Mouse (Mus musculus) embryonic fibroblast, embryonic 13.5 days (primary cell): ENCODE measurements around the gene Zfp3. TPM values are rescaled to one million over a fixed set of nuclear protein-coding genes. Genes with fewer than 3 reads are reported as not detected.

Experiments used
- H3K27ac ChIP-seq: 2 replicates; pipeline ENCODE4 v1.5.1; 2012; ENCODE audit warnings: low read length, control low read depth, inconsistent platforms; ENCODE audit not compliant: insufficient read depth
- H3K4me1 ChIP-seq: 2 replicates; pipeline ENCODE4 v1.6.1; 2011; ENCODE audit warnings: low read length; ENCODE audit not compliant: control insufficient read depth, insufficient read depth
- H3K4me3 ChIP-seq: 2 replicates; pipeline ENCODE4 v1.5.1; 2011; ENCODE audit warnings: mild to moderate bottlenecking, control low read depth, low read length; ENCODE audit not compliant: insufficient read depth
- CTCF ChIP-seq: IDR thresholded peaks from 2 replicates; pipeline ENCODE4 v1.5.1; 2011; ENCODE audit warnings: mild to moderate bottlenecking, control low read depth, low read length, moderate library complexity, borderline replicate concordance; ENCODE audit not compliant: insufficient read depth
- POLR2A ChIP-seq: IDR thresholded peaks from 2 replicates; pipeline ENCODE4 v1.6.1; 2011; ENCODE audit warnings: low read depth, mild to moderate bottlenecking, control low read depth, low read length, moderate library complexity
- polyA plus RNA-seq: library from polyadenylated mRNA; stranded (reverse); fragments of >200 nt; gene quantifications from 2 replicates; pipeline ENCODE4 v1.2.4, GENCODE M21; 2011; ENCODE audit warnings: low read depth; ENCODE audit not compliant: missing spikeins, insufficient read length

The Zfp3 gene
- polyA plus RNA-seq, 1 experiment = 1.5 TPM

GRCm38 (mm10) chr11:70733256-70733655, 30.8 kb upstream of the Zfp3 start:
- H3K4me1 ChIP-seq = no peaks in the 10 kb centered on the region
- H3K4me3 ChIP-seq = no peak overlapping the region
- TF ChIP-seq POLR2A (no peak), CTCF (no peak)
- H3K27ac ChIP-seq = no peak overlapping the region

DNA sequence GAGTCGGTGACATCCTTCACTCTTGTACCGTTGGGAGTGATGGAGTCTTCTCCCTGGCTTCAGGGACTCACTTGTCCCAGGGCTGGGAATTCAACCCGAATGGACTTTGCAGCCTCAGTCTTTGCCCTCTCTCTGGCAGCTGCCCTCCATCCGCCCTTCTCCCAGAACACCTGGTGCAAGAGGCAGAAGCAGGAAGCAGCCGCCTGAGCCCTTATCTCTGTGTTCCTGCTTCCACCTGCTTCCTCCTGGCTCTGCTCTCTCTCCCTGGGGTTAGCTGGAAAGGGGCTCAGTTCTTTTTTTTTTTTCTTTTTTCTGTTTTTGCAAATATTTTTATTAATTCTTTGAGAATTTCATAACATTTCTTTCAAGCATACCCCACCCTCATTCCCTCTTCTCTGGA, 26.3 kb upstream of the Zfp3 start:
- TF ChIP-seq CTCF = no peak
- no peak for TF ChIP-seq POLR2A
- no peak overlapping the region for H3K27ac ChIP-seq
- H3K4me3 ChIP-seq = no peak overlapping the region
- no peaks in the 10 kb centered on the region for H3K4me1 ChIP-seq

DNA sequence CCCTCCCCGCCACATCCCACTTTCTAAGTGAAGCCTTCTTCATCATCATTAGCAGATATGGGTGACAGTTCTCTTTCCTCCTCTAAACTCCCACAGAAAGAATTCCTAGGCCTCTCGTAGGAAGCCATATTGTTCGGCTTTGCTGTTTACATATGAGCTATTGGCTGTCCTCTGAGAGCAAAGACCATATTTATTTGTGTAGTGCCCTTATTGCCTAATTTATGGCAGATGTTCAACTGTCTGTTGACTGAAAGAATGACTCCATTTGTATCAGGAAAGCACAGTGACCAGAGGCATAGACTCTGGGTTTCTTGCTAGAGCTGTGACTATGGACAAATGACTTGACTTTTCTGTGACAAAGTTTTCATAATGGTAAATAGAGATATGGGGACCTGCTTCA, 22.4 kb upstream of the Zfp3 start:
- Histone ChIP-seq H3K27ac (no peak overlapping the region), H3K4me1 (no peaks in the 10 kb centered on the region), H3K4me3 (no peak overlapping the region)
- no peak for TF ChIP-seq CTCF
- TF ChIP-seq POLR2A = no peak

DNA sequence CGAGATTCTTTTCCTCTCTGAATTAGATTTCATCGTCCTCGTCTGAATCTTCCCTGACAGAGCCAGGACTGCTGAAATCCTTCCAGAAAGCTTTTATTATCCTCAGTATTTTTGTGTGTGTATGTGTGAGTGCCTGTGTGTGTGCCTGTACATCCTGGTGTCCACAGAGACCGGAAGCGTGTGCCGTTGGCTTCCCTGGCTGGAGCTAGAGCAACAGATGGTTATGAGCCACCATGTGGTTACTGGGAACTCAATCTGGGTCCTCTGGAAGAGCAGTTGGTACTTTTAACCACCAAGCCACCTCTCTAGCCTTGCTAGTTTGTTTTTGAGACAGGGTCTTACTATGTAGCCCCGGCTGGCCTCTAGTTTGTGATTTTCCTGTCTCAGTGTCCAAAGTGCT, 21.9 kb upstream of the Zfp3 start:
- no peak overlapping the region for H3K27ac ChIP-seq
- H3K4me3 ChIP-seq = no peak overlapping the region
- no peaks in the 10 kb centered on the region for H3K4me1 ChIP-seq
- no peak for TF ChIP-seq CTCF
- TF ChIP-seq POLR2A = no peak

DNA sequence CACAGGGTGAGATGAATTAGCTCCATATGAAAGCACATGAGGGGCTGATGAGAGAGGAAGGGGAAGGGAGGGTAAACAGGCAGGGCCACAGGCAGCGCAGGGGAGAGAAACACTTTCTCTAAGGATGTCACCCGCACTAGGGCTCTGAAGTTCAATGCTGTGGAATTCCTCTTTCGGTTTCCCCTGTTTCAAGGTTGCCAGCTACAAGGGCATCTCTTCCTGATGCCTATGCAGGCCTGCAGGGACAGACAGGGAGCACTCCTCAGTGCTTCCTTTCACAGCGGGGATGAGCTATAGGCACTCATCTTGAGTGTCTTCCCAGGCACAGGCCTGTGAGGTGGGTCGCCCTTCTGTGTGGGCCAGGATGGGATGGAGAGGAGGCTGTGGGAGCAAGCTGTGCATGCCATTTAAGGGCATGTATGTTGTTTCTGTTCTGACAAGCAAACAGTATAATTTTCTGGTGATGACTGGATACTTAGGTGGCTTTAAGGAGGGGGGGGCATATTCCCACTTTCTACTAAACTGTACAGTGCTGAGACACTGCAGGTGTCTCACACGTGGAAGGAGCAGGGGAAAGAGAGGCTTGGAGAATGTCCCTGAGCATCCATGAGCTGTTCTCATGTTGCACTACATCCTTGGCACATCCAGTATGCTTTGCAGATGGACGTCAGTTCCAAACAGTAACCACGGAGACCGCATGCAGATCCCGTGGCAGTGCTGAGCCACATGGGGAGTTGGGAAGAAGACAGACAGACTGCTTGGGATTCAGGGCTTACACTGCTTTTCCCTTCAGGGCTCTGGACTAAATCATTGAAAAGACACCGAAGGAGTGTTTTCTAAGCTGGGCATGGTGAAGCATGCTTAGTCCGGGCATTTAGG, 21.2 kb upstream of the Zfp3 start:
- no peak overlapping the region for H3K27ac ChIP-seq
- TF ChIP-seq POLR2A = no peak
- TF ChIP-seq CTCF = no peak
- H3K4me3 ChIP-seq = no peak overlapping the region
- no peaks in the 10 kb centered on the region for H3K4me1 ChIP-seq

DNA sequence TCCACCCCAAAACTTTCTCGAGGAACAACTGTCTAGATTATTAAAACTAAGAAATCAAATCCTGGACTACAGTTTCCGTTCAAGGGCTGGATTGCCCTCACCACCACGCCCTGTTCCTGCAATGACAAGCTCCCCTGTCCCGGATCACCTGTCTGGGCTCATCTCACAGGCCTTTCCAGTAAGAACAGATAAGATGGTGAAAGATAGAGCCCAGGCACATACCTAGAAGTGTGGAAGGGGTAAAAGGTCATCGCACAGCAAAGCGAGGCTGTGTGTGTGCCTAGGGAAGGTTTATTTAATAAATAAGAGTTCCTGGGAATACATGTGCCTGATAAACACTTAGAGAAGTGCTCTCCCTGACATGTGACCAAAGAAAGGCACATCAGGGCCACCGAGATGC, 18.4 kb upstream of the Zfp3 start:
- no peak overlapping the region for H3K27ac ChIP-seq
- no peak overlapping the region for H3K4me3 ChIP-seq
- H3K4me1 ChIP-seq = no peaks in the 10 kb centered on the region
- TF ChIP-seq POLR2A = no peak
- no peak for TF ChIP-seq CTCF

- Histone ChIP-seq H3K27ac (peak overlapping the region; percentile 71), H3K4me1 (no peaks in the 10 kb centered on the region), H3K4me3 (no peak overlapping the region)
- TF ChIP-seq POLR2A (no peak), CTCF (no peak)
Measured at GRCm38 (mm10) chr11:70747876-70748545, 16.0 kb upstream of the Zfp3 start.

DNA sequence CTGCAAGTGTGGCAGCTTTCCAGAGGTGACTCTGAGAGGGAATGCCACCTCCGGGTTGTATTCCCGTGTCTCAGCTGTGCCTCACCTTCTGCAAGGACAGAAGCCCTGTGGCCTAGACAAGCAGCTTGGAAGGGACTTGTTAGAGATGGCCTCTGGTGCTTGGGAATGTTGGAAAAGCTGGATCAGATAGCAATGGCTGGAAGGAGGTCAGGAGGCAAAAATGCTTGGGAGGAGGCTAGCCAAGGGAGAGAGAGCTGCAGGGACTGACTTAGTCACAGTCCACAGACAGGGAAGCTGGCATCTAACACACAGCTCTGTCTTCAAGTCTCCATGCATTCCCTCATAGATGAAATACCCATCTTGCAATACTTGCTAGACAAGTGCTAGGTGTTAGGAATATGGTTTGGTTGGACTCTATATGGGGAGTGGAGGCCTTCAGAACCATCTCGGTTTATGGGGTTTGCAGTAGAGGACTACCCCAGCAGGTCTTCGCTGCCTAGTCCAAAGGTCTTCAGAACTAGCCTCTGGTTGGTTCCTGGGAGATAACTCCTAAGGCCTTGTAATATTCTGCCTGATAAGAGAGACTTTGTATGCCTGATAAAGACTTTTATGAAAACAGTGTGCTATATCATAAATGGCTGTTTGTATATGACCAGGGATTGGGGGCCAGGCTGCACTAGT, 11.5 kb upstream of the Zfp3 start:
- H3K4me1 ChIP-seq = no peaks in the 10 kb centered on the region
- no peak overlapping the region for H3K4me3 ChIP-seq
- no peak overlapping the region for H3K27ac ChIP-seq
- TF ChIP-seq POLR2A (no peak), CTCF (no peak)

DNA sequence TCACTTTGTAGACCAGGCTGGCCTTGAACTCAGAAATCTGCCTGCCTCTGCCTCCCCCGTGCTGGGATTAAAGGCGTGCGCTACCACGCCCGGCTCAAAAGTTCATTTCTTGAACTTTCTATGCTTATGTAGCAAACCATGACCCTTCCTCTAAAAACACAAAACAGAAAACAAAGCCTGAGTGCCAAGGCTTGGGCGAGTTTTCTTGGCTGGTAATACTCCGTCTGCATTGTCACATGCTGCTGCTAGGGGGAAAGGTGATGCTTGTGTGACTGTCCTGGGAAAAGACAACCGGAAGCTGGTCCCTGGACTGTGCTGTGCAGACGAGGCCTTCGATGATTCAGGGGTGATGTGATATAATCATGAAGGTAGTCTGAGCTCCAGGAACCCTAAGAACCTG, 10.9 kb upstream of the Zfp3 start:
- Histone ChIP-seq H3K27ac (no peak overlapping the region), H3K4me3 (no peak overlapping the region), H3K4me1 (no peaks in the 10 kb centered on the region)
- TF ChIP-seq CTCF = no peak
- TF ChIP-seq POLR2A = no peak
